Mouse (Mus musculus) urinary bladder, adult 18-20 months (tissue): ENCODE measurements around the gene Aak1.
A peak's percentile ranks its signal among the peaks of the same experiment; 100 is the strongest.
"Not testable (repeated sequence)": the region's sequence is repeated elsewhere in the genome, so short reads cannot be mapped to it uniquely, and the experiment has no call there.

ENCODE experiments used
- DNase-seq, 2 experiments: peaks; one replicate each; pipeline ENCODE4 v3.0.0; 2022; ENCODE audit warnings: low spot score in 2 of 2, mixed read lengths in 2 of 2

The Aak1 gene

GRCm38 (mm10) chr6:86841949-86842348 lies 7.4 kb upstream of the Aak1 start:
- no peak for DNase-seq

DNA sequence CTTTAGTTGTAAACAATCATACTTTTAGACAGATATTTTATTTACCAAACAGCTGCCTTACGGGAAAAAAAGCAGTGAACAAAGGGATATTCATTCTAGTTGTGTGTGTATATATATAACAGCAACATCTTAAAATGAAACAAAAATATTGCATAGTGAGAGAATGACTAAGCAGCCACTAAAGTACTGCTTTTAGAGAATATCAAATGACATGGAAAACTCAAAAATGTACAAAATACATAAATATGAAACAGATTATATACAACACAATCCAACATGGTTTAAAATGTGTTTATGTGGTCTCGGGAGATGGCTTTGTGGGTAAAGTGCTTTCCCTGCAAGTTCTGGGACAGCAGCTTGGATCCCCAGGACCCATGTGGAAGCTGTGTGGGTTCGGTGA lies 5.7 kb upstream of the Aak1 start:
- no peak for DNase-seq

DNA sequence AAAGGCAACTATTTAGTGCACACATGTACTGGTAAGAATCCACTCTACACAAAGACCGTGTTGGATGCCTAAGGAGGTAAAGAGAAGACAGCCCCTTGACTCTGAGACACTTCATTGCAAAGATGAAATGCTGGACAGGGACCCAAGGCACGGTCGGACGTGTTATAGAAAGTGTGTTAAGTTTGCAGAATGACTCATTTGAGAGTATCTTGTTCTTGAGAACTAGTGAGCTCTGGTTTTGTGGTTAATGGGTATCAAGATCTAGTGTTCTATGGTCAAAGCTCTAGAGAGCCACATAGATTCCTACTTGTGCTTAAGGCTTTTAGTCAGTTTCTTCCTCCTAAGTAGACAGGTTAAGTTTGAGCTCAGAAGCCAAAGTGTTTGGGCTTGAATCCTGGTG lies 2.9 kb upstream of the Aak1 start:
- DNase-seq: no peak

- DNase-seq: no peak
These were observed 1.5 kb upstream of the Aak1 start for GRCm38 (mm10) chr6:86847816-86848215.

GRCm38 (mm10) chr6:86848580-86848914 lies 770 bp upstream of the Aak1 start:
- DNase-seq: no peak

- DNase-seq: no peak
These were observed 552 bp downstream of the Aak1 start for GRCm38 (mm10) chr6:86849692-86850445.

DNA sequence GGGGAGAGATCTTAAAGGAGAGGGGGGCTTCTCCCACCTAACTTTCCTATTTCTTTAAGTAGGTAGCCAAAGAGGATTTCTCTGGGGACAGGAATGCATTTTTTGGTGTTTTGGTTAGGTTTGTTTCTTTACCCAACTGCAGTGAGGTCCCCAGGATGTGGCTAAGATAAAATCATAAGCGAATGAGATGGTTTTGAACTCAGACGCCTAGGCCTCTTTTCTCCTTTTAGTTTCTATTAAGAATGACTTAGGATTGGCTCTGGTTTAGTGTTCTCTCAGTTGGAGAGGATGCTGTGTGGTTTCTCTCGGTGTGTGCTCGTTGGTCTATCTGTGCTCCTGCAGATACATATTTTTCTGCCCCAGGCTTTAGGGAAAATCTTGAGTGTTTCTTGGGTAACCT lies 1.3 kb downstream of the Aak1 start:
- DNase-seq: no peak

DNA sequence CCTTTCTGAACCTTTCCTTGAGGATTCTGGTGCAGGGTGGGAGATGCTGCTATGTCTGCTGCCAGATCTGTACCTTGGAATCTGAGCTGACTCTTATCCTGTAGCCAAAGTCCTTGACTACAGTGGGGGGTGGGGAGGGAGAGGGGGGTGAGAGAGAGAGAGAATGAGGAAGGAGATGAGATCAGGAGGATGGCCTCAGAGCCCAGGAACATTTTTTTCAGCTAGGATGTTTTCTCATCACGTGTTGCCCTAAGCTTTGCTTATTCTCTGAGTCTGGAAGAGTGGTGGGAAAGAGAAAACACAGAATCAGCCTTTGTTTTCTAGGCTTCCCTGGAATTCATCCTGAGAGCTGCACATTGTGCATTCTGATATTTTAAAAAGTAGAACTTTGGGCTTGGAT lies 2.2 kb downstream of the Aak1 start:
- no peak for DNase-seq

DNA sequence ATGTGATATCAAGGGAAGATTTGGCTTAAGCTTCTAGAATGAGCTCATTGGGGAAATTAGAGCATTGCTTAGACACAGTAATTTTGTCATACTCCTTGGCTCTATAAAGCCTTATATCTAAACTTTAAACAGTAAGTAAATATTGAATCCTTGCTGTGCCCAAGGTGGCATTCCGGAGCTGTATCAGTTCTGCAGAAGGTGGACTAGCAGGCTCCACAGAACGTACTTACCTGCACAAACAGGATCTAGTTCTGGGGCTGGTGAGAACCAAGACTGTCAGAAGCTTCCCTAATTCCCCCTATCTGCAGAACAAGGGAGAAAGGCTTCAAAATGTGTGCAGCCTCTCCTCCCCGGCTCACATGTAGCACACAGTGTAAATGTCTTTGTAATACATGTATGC lies 4.6 kb downstream of the Aak1 start:
- peak in 1 of 2 experiments; percentile 42 for DNase-seq

DNA sequence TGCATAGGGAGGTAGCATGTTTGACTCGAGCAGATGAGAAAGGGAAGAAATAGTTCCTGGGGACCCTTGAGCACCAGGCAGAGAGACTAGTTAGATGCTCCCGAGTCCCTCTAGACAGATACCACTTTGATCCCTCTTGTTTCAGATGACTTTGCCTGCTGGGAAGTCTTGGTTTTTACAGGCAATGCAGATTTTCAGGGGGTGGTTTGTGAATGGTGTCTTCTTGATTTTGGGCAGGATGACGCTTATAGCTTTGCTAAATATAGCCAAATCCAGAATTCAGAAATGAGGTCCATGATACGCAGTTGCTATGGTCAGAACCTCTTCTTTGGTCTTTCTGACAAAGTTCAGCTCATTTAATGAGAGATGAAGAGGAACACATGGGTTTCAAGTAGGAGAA lies 5.6 kb downstream of the Aak1 start:
- DNase-seq: no peak

GRCm38 (mm10) chr6:86858606-86859005 lies 9.3 kb downstream of the Aak1 start:
- DNase-seq: no peak

- DNase-seq: no peak
These were observed 11.6 kb downstream of the Aak1 start for GRCm38 (mm10) chr6:86860732-86861463.

DNA sequence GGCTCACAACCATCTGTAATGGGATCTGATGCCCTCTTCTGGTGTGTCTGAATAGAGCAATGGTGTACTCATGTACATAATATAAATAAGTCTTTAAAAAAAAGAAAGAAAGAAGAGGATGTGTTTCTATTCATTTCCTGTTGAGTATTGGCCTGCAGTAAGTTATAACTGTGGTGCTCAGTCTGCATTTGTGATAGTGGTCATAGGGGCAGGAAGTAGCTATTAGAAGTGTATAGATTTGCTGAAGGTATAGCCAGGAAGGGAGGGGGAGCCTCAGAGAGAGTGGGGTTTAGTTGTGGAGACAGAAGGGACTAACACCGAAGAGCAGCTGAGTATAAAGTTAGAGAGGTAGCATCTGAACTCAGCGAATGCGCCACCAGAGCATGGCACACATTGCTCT lies 15.0 kb downstream of the Aak1 start:
- DNase-seq: no peak

GRCm38 (mm10) chr6:86870335-86870734 lies 21.0 kb downstream of the Aak1 start:
- no peak for DNase-seq

GRCm38 (mm10) chr6:86871783-86872182 lies 22.5 kb downstream of the Aak1 start:
- no peak for DNase-seq

DNA sequence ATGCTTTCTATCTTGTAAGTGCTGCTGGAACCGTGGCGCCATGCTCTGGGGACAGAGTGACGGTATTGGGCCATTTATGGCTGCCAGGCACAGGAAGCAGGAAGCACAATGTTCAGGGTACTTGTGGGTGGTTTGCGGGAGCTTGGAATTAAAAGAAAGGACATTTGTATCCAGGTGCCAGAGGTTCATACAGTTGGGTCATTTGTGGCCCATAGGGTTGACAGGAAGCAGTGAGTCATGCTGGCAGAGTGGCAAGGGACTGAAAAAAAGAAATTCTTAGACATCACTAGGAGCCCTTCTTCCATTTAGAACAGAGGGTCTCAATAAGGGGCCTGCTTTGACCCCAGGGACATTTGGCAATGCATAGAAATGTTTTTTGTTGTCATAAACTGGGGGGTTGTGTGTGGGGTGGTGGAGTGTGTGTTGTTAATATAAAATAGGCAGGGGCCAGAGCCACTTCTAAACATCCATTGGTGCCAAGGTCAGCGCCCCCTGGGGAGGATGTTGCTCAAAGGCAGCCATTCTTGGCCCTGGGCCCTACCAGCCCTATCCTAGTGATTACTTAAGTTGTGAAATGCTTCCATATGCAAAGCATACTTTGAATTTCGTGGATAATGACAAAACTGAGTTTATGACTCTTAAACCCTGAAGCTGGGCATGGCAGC lies 25.5 kb downstream of the Aak1 start:
- no peak for DNase-seq

DNA sequence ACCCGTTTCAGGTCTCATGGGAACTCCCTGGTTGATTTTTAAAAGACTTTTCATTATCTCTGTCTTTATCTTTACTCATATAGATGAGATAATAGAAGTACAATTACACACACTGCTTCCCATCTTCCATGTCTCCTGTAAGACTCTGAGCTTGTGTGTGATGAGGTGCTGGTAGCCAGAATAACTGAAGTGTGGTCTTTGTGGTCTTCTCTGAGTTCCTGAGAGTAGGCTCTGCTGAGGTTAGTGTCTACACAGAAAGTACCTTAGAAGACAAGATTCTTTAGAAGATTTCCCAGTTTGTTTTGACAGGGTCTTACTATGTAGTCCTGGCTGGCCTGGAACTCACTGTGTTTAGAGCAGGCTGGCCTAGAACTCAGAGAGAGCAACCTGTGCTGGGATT lies 27.1 kb downstream of the Aak1 start:
- DNase-seq: no peak

DNA sequence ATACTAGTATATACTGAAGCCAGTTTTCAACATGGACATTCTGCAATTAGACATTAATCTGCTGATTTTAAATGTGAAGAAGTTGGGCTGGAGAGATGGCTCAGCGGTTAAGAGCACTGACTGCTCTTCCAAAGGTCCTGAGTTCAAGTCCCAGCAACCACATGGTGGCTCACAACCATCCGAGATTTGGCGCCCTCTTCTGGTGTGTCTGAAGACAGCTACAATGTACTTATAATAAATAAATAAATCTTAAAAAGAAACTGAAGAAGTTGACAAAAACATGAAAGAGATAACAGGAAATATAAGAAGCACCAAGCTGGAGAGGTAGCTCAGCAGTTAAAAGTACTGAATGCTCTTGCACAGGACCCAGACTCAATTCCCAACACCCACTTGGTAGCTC lies 29.3 kb downstream of the Aak1 start:
- DNase-seq: not testable (repeated sequence)

DNA sequence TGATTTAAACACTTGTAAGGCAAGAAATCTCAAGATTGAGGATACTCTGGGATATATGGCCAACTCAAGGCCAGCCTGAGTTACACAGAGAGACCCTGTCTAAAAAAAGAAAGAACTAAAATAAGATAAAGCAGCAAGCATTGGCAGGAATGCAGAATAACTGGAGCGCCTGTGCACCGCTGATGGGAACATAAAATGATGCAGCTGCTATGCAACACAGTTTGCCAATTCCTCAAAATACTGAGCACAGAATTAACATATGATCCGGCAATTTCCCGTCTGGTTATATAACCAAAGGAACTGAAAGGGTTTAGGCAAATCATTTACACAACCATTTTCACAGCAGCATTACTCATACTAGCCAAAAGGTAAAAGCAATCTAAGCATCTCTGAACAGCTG lies 30.0 kb downstream of the Aak1 start:
- no peak for DNase-seq

DNA sequence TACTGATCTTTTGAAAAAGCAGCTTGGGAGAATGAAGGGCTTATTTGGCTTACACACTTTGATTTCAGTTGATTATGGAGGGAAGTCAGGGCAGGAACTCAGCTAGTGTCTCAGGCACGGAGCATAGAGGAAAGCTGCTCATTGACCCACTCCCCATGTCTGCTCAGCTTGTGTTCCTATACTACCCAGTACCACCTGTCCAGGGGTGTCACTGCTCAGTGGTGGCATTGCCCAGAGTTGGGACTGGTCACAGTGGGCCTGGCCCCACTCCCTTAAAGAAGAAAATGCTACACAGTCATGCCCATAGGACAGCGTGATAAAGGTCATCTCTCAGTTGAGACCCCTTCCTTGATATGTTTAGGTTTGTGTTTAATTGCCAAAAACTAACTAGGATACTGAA lies 34.9 kb downstream of the Aak1 start:
- DNase-seq: no peak

- DNase-seq: no peak
These were observed 35.4 kb downstream of the Aak1 start for GRCm38 (mm10) chr6:86884746-86885145.

DNA sequence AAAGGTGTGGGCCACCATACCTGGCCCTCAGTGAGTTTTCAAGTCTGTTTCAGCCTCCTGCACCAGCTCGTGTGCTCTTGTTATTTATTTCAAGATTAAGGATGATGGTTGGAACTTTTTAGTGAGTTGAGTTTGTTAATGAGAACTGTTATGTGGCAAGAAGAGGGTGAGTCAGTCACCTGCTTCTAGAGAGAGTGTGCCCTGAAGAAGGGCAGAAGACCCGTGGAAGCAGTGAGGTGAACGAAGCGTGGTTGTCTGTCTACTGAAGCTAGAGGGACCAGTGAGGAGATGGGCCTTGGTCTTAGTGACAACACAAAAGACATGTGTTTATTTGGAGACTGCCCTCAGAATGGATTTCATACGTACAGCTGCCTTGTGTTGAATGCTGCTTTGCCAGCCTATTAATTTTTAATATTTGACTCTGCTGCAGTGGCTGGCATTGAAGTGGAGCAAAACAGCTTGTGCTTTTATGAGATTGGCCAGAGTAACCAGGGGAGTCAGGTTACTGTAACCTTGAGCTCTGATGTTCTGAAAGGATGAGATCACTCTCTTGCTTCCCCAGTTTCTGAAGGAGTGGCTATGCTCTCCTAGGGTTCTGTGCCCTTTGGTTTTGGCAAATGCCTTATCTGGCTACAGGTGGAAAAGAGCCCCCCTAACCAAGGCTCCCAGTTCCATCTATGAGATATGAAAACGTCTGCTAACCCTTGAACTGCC lies 36.7 kb downstream of the Aak1 start:
- DNase-seq: no peak
